Mouse (Mus musculus) forebrain, embryonic 12.5 days (tissue): ENCODE results near the gene Scgb3a1. TPM values are rescaled to one million over a fixed set of nuclear protein-coding genes. Genes with fewer than 3 reads are reported as not detected.

Experiments
- ATAC-seq: fragments of 200-750 bp; cut with Nextera tagmentation; 2 replicates; pipeline ENCODE4 v1.8.0; 2017; ENCODE audit warnings: moderate TSS enrichment; ENCODE audit not compliant: low FRiP score
- H3K27ac ChIP-seq: fragments of 300-500 bp; sonication (generic); 2 replicates; pipeline ENCODE4 v1.5.1; 2016; ENCODE audit warnings: mild to moderate bottlenecking
- H3K27me3 ChIP-seq: fragments of 300-500 bp; sonication (generic); 2 replicates; pipeline ENCODE4 v1.6.1; 2016; ENCODE audit warnings: mild to moderate bottlenecking
- H3K36me3 ChIP-seq: fragments of 300-500 bp; sonication (generic); replicated peaks from 2 replicates; pipeline ENCODE4 v1.6.1; 2016; ENCODE audit warnings: mild to moderate bottlenecking
- H3K4me1 ChIP-seq: fragments of 300-500 bp; sonication (generic); 2 replicates; pipeline ENCODE4 v1.6.1; 2016
- H3K4me2 ChIP-seq: fragments of 300-500 bp; sonication (generic); 2 replicates; pipeline ENCODE4 v1.6.1; 2016; ENCODE audit warnings: mild to moderate bottlenecking, moderate library complexity
- H3K4me3 ChIP-seq: fragments of 300-500 bp; sonication (generic); replicated peaks from 2 replicates; pipeline ENCODE4 v1.5.1; 2016; ENCODE audit warnings: mild to moderate bottlenecking
- H3K9ac ChIP-seq: fragments of 300-500 bp; sonication (generic); 2 replicates; pipeline ENCODE4 v1.6.1; 2016; ENCODE audit warnings: mild to moderate bottlenecking
- H3K9me3 ChIP-seq: fragments of 300-500 bp; sonication (generic); 2 replicates; pipeline ENCODE4 v1.6.1; 2016
- WGBS: fragments of 180-500 bp; shearing (Covaris S2); methylation state at CpG from one replicate; pipeline ENCODE4 v1.1.7; 2016; 5-methylcytosine and 5-hydroxymethylcytosine counted together
- polyA plus RNA-seq: library from polyadenylated mRNA; unstranded; fragments of >200 nt; fragmentation: Nextera tagmentation; extraction: Ambion mirVana; gene quantifications from 2 replicates; pipeline ENCODE4 v1.2.1, GENCODE M21; 2016

Scgb3a1 gene
- not detected in 2 replicates for polyA plus RNA-seq

GRCm38 (mm10) chr11:49663310-49663709, at the start of gene Scgb3a1:
Gene Scgb3a1 (plus strand): TSS chr11:49663610.
- H3K4me3 ChIP-seq: no peak within 1 kb of the TSS
- ATAC-seq: 0 out of 2 replicates have a peak, but pooled peaks have one; percentile 33
- no peak within 1 kb of the TSS for H3K27ac ChIP-seq
- no peaks in the 10 kb centered on the region for H3K9me3 ChIP-seq
- peaks cover under 1% of the 10 kb centered on the region; the same call in 1 of the 2 replicates for H3K36me3 ChIP-seq
- no peaks in the 10 kb centered on the region for H3K27me3 ChIP-seq
- H3K4me2 ChIP-seq: no peak within 1 kb of the TSS
- 87% methylated on average over 5 of the region's 5 CpGs for WGBS
- H3K9ac ChIP-seq: no peak within 1 kb of the TSS
- H3K4me1 ChIP-seq: no peaks in the 10 kb centered on the region

- Histone ChIP-seq H3K27me3 (peaks cover 40% of the 10 kb centered on the region), H3K4me1 (no peaks in the 10 kb centered on the region), H3K36me3 (no peaks in the 10 kb centered on the region), H3K4me3 (no peak overlapping the region), H3K9me3 (no peaks in the 10 kb centered on the region), H3K27ac (no peak overlapping the region), H3K4me2 (no peak overlapping the region), H3K9ac (no peak overlapping the region)
- 91% methylated on average over 10 of the region's 10 CpGs for WGBS
- no peak for ATAC-seq
Measured at GRCm38 (mm10) chr11:49615856-49616725, 47.3 kb upstream of the Scgb3a1 start.

GRCm38 (mm10) chr11:49618476-49618875, 44.9 kb upstream of the Scgb3a1 start:
- Histone ChIP-seq H3K27ac (no peak overlapping the region), H3K4me2 (no peak overlapping the region), H3K4me3 (no peak overlapping the region), H3K9me3 (no peaks in the 10 kb centered on the region), H3K4me1 (no peaks in the 10 kb centered on the region), H3K36me3 (no peaks in the 10 kb centered on the region), H3K9ac (no peak overlapping the region), H3K27me3 (peaks cover 22% of the 10 kb centered on the region)
- ATAC-seq: no peak
- 80% methylated on average over 8 of the region's 8 CpGs for WGBS

- Histone ChIP-seq H3K27ac (no peak overlapping the region), H3K27me3 (no peaks in the 10 kb centered on the region), H3K4me3 (no peak overlapping the region), H3K4me1 (no peaks in the 10 kb centered on the region), H3K9ac (no peak overlapping the region), H3K36me3 (no peaks in the 10 kb centered on the region), H3K9me3 (no peaks in the 10 kb centered on the region), H3K4me2 (no peak overlapping the region)
- 82% methylated on average over 5 of the region's 5 CpGs for WGBS
- ATAC-seq: no peak
Measured at GRCm38 (mm10) chr11:49621953-49622352, 41.5 kb upstream of the Scgb3a1 start.

DNA sequence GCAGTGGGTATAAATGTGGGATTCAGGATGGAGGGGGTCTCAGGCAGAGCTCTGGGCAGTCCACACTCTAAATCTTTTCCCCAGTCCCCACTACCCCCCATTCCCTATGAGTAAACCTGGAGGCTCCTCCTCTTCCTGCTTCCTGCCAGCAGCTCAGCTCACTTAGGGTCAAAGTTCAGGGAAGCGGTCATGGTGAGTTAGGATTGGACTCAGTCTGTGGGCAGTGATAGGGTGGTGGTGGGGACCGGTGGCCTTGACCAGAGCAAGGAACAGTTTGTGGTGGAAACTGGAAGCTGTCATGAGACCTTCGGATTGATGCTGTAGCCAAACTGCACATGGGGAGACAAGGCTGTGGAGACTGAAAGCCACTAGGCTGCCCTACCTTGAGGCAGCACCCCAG, 39.3 kb upstream of the Scgb3a1 start:
- 95% methylated on average over 3 of the region's 3 CpGs for WGBS
- H3K27me3 ChIP-seq: no peaks in the 10 kb centered on the region
- no peak overlapping the region for H3K27ac ChIP-seq
- no peak overlapping the region for H3K4me3 ChIP-seq
- no peak for ATAC-seq
- no peaks in the 10 kb centered on the region for H3K9me3 ChIP-seq
- no peaks in the 10 kb centered on the region for H3K4me1 ChIP-seq
- H3K36me3 ChIP-seq: no peaks in the 10 kb centered on the region
- H3K4me2 ChIP-seq: no peak overlapping the region
- H3K9ac ChIP-seq: no peak overlapping the region

- H3K4me2 ChIP-seq: no peak overlapping the region
- H3K27me3 ChIP-seq: no peaks in the 10 kb centered on the region
- 66% methylated on average over 15 of the region's 15 CpGs for WGBS
- no peaks in the 10 kb centered on the region for H3K4me1 ChIP-seq
- no peak overlapping the region for H3K27ac ChIP-seq
- no peaks in the 10 kb centered on the region for H3K9me3 ChIP-seq
- ATAC-seq: no peak
- H3K9ac ChIP-seq: no peak overlapping the region
- H3K36me3 ChIP-seq: no peaks in the 10 kb centered on the region
- H3K4me3 ChIP-seq: no peak overlapping the region
Measured at GRCm38 (mm10) chr11:49625863-49626262, 37.5 kb upstream of the Scgb3a1 start.

DNA sequence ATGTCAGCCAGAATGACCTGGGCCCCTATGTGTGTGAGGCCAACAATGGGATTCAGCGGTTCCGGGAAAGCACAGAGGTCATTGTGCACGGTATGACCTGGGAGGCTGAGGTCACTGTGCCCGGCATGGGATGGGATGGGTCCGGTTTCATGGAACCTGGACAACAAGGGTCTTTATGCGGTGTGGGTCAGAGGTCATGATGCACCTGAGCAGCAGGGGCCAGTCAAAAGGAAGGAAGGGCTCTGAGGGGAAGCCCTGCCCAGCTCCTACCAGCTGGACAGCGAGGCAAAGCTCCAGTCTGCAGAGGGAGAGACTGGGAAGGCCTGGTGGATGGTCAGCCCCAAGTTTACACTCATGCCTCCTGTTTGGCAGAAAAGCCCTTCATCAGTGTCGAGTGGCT, 36.7 kb upstream of the Scgb3a1 start:
- H3K4me2 ChIP-seq: no peak overlapping the region
- ATAC-seq: no peak
- H3K27me3 ChIP-seq: peaks cover 4% of the 10 kb centered on the region; the same call in 1 of the 2 replicates
- H3K4me1 ChIP-seq: no peaks in the 10 kb centered on the region
- no peaks in the 10 kb centered on the region for H3K9me3 ChIP-seq
- no peak overlapping the region for H3K9ac ChIP-seq
- H3K4me3 ChIP-seq: no peak overlapping the region
- 74% methylated on average over 8 of the region's 8 CpGs for WGBS
- no peaks in the 10 kb centered on the region for H3K36me3 ChIP-seq
- no peak overlapping the region for H3K27ac ChIP-seq

- Histone ChIP-seq H3K4me2 (no peak overlapping the region), H3K27me3 (peaks cover 47% of the 10 kb centered on the region), H3K36me3 (no peaks in the 10 kb centered on the region), H3K9ac (no peak overlapping the region), H3K4me3 (no peak overlapping the region), H3K4me1 (peaks cover 5% of the 10 kb centered on the region), H3K27ac (no peak overlapping the region), H3K9me3 (no peaks in the 10 kb centered on the region)
- 35% methylated on average over 3 of the region's 3 CpGs for WGBS
- ATAC-seq: no peak
Measured at GRCm38 (mm10) chr11:49631154-49631553, 32.3 kb upstream of the Scgb3a1 start.

- Histone ChIP-seq H3K27me3 (peaks cover 58% of the 10 kb centered on the region), H3K4me3 (no peak overlapping the region), H3K9ac (no peak overlapping the region), H3K9me3 (no peaks in the 10 kb centered on the region), H3K4me1 (peaks cover 8% of the 10 kb centered on the region), H3K4me2 (no peak overlapping the region), H3K36me3 (no peaks in the 10 kb centered on the region), H3K27ac (no peak overlapping the region)
- WGBS: 88% methylated on average over 2 of the region's 2 CpGs
- no peak for ATAC-seq
Measured at GRCm38 (mm10) chr11:49632256-49632655, 31.2 kb upstream of the Scgb3a1 start.

DNA sequence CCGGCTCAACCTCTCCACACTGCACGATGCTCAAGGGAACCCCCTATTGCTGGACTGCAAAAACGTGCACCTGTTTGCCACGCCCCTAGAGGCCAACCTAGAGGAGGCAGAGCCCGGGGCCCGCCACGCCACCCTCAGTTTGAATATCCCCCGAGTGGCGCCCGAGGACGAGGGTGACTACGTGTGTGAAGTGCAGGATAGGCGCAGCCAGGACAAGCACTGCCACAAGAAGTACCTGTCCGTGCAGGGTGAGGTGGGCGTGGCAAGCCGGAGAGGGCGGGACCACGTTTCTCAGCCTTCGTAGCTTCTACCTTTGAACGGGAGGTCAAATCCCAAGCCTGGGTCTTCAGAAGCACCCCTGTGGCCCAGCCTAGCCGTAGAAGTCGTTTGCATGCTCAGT, 29.3 kb upstream of the Scgb3a1 start:
- Histone ChIP-seq H3K4me3 (peak overlapping the region; percentile 16; the same call in 1 of the 2 replicates), H3K4me2 (peak overlapping the region; percentile 31), H3K27ac (no peak overlapping the region), H3K4me1 (peaks cover 8% of the 10 kb centered on the region), H3K36me3 (no peaks in the 10 kb centered on the region), H3K9me3 (no peaks in the 10 kb centered on the region), H3K27me3 (peaks cover 63% of the 10 kb centered on the region), H3K9ac (no peak overlapping the region)
- ATAC-seq: no peak
- 5% methylated on average over 22 of the region's 22 CpGs for WGBS

- ATAC-seq: no peak
- H3K9ac ChIP-seq: no peak overlapping the region
- no peaks in the 10 kb centered on the region for H3K36me3 ChIP-seq
- H3K9me3 ChIP-seq: no peaks in the 10 kb centered on the region
- H3K4me2 ChIP-seq: no peak overlapping the region
- H3K4me1 ChIP-seq: peaks cover 8% of the 10 kb centered on the region
- no peak overlapping the region for H3K4me3 ChIP-seq
- WGBS: 75% methylated on average over 6 of the region's 6 CpGs
- H3K27ac ChIP-seq: no peak overlapping the region
- peaks cover 63% of the 10 kb centered on the region for H3K27me3 ChIP-seq
Measured at GRCm38 (mm10) chr11:49635671-49636070, 27.7 kb upstream of the Scgb3a1 start.

DNA sequence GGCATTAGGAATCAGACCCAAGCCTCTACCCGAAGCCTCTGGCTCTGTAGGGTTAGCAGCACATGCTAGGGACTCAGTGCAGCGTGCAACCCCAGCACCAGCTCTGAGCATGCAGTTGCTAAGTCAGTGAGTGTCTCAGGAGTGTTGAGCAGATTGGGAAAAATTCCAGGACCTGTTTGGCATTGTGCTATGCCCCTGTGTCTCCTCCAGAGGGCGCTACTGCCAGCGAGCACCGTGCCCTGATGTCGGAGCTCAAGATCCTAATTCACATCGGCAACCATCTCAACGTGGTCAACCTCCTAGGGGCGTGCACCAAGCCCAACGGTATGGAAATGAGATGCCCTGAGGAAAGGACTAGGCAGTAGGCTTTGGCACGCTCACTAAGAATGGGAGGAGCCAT, 27.0 kb upstream of the Scgb3a1 start:
- Histone ChIP-seq H3K36me3 (no peaks in the 10 kb centered on the region), H3K27ac (no peak overlapping the region), H3K9ac (no peak overlapping the region), H3K4me3 (0 out of 2 replicates have a peak overlapping the region, but pooled peaks have one; percentile 4), H3K4me2 (peak overlapping the region; percentile 34), H3K27me3 (peaks cover 60% of the 10 kb centered on the region), H3K9me3 (no peaks in the 10 kb centered on the region), H3K4me1 (peaks cover 8% of the 10 kb centered on the region)
- no peak for ATAC-seq
- 4% methylated on average over 11 of the region's 11 CpGs for WGBS

GRCm38 (mm10) chr11:49645677-49646076, 17.7 kb upstream of the Scgb3a1 start:
- Histone ChIP-seq H3K27me3 (no peaks in the 10 kb centered on the region), H3K4me1 (no peaks in the 10 kb centered on the region), H3K36me3 (no peaks in the 10 kb centered on the region), H3K4me3 (no peak overlapping the region), H3K9me3 (no peaks in the 10 kb centered on the region), H3K9ac (no peak overlapping the region), H3K27ac (no peak overlapping the region), H3K4me2 (no peak overlapping the region)
- WGBS: 67% methylated on average over 8 of the region's 8 CpGs
- no peak for ATAC-seq
